Mouse (Mus musculus): ENCODE measurements around the gene Prx. TPM values are rescaled to one million over a fixed set of nuclear protein-coding genes. Genes with fewer than 3 reads are reported as not detected.
A peak's percentile ranks its signal among the peaks of the same experiment; 100 is the strongest.

Prx gene
- polyA plus RNA-seq, 1 experiment from 2014 or later, result 0.20 TPM

DNA sequence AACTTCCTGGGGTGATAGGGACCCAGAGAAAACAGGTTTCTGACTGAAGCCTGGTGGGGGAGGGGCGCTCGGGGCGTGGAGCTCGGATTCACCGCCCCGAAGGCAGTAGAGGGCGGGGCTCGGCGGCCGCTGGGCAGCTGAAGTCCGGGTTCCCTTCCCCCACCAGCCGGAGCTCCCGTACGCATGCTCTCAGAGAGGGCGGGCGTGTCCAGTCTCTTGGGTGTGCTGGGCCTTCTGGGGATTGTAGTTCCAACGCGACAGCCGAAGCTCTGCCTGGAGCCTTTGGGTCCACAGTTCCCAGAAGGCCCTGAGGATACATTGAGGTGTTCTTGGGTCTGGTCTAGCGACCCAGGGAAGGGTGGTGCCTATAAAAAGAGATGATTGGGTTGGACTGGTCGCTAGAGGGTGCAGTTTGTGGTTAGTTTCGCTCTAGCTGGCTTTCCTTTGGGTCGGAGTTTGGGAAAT, 24.6 kb upstream of the Prx start:
- peak overlapping the region; percentile 96 for H3K4me3 ChIP-seq (ENCODE audit: inconsistent target)
- peak overlapping the region; percentile 78 for H3K27ac ChIP-seq
- H3K79me2 ChIP-seq (ENCODE audit: inconsistent target), result peaks cover 24% of the 10 kb centered on the region
- peaks cover 13% of the 10 kb centered on the region for H3K36me3 ChIP-seq (ENCODE audit: inconsistent target)
- whole genome bisulfite sequencing (ENCODE audit: missing documents), result 0% methylated on average over 23 of the region's 23 CpGs

DNA sequence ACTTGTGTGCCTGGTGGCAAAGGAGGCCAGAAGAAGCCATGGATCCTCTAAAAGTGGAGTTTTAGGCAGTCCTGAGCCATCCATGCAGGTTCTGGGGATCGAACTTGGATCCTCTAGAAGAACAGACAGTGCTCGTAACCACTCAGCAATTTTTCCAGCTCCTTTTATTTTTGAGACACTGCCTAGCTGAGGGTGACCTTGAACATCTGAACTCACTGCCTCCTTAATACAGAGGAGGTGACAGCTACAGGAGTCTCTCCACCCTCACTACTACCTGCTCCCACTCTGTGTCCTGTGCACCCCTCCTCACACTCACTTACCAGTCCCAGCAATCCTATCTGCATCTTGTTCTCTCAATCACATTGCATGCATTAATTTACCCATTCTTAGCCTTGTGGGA, 23.5 kb upstream of the Prx start:
- H3K4me3 ChIP-seq (ENCODE audit: inconsistent target), result no peak overlapping the region
- WGBS (ENCODE audit: missing documents), result 100% methylated on average over 2 of the region's 2 CpGs
- H3K36me3 ChIP-seq (ENCODE audit: inconsistent target), result peaks cover 13% of the 10 kb centered on the region
- peaks cover 24% of the 10 kb centered on the region for H3K79me2 ChIP-seq (ENCODE audit: inconsistent target)
- H3K27ac ChIP-seq, result no peak overlapping the region

DNA sequence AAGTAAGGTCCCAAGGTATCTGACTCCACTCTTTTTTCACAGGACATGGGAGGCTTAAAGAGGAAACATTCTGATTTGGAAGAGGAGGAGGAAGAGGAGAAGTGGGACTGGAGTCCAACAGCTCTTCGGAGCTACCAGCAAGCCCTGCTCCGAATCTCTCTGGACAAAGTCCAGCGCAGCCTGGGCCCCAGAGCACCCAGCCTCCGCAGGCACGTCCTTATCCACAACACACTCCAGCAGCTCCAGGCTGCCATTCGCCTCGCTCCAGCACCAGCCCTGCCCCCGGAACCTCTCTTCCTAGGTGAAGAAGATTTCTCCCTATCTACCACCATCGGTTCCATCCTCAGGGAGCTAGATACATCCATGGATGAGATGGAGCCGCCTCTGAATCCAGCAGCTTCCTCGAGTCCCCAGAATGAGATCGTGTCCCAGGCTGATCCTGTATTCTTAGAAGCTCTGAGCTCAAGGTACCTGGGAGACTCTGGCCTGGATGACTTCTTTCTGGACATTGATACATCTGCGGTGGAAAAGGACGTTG, 23.0 kb upstream of the Prx start:
- H3K36me3 ChIP-seq (ENCODE audit: inconsistent target), result peaks cover 13% of the 10 kb centered on the region
- WGBS (ENCODE audit: missing documents), result 96% methylated on average over 14 of the region's 14 CpGs

DNA sequence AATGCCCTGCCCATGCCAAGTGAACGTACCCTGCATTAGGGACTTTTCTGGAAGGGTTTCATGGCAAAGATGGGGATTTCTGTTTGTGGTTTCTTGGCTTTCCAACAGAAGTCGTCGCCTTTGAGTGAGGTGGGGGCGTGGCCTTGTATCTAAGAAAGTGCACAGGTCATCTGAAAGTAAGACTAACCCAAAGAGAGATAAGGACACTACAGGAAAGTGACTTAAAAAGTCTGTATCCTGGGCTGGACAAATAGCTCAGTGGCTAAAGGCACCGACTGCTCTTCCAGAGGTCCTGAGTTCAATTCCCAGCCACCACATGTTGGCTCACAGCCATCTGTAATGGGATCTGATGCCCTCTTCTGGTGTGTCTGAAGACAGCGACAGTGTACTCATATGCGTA, 20.6 kb upstream of the Prx start:
- Histone ChIP-seq H3K27ac (no peak overlapping the region), H3K79me2 (ENCODE audit: inconsistent target) (peaks cover 24% of the 10 kb centered on the region), H3K4me3 (ENCODE audit: inconsistent target) (no peak overlapping the region), H3K36me3 (ENCODE audit: inconsistent target) (peaks cover 13% of the 10 kb centered on the region)
- 69% methylated on average over 7 of the region's 7 CpGs for WGBS (ENCODE audit: missing documents)

More for the DNA sequence above, 23.0 kb upstream of the Prx start:
- Histone ChIP-seq H3K79me2 (ENCODE audit: inconsistent target) (peaks cover 24% of the 10 kb centered on the region), H3K27ac (no peak overlapping the region), H3K4me3 (ENCODE audit: inconsistent target) (no peak overlapping the region)

DNA sequence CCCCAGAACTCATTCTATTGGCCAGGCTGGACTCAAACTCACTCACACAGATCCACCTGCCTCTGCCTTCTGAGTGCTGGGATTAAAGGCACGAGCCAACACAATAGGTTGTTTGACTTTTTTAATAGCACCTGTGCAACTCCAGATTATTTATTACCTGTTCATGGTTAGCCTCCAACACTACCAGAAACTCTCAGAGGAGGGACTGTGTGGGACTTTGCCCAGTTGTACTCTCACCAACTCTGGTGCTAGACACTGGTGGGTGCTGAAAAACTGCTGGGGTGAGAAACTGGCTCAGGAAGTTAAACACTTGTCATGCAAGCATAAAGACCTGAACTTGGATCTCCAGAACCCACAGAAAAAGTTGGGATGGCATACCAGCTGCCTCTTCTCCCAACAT, 19.4 kb upstream of the Prx start:
- peaks cover 13% of the 10 kb centered on the region for H3K36me3 ChIP-seq (ENCODE audit: inconsistent target)
- H3K27ac ChIP-seq, result no peak overlapping the region
- no peak overlapping the region for H3K4me3 ChIP-seq (ENCODE audit: inconsistent target)
- H3K79me2 ChIP-seq (ENCODE audit: inconsistent target), result peaks cover 24% of the 10 kb centered on the region
- 100% methylated on average over 1 of the region's 1 CpGs for WGBS (ENCODE audit: missing documents)

DNA sequence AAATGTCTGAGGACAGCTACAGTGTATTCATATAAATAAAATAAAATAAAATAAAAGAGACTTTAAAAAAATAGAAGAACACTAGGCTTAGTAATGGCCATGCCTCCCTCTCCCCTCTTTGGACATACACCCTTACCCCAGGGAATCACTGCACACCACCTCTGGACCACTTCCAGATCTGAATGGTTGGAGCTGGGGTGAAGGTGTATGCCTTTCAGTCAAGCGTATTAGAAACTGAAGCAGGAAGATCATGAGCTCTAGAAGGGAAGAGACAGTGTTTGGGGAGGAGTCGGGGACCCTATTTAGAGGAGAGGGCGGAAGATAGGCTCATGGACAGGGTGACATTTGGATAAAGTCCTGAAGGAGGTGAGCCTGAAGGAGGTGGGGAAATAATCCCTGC, 18.6 kb upstream of the Prx start:
- no peak overlapping the region for H3K4me3 ChIP-seq (ENCODE audit: inconsistent target)

DNA sequence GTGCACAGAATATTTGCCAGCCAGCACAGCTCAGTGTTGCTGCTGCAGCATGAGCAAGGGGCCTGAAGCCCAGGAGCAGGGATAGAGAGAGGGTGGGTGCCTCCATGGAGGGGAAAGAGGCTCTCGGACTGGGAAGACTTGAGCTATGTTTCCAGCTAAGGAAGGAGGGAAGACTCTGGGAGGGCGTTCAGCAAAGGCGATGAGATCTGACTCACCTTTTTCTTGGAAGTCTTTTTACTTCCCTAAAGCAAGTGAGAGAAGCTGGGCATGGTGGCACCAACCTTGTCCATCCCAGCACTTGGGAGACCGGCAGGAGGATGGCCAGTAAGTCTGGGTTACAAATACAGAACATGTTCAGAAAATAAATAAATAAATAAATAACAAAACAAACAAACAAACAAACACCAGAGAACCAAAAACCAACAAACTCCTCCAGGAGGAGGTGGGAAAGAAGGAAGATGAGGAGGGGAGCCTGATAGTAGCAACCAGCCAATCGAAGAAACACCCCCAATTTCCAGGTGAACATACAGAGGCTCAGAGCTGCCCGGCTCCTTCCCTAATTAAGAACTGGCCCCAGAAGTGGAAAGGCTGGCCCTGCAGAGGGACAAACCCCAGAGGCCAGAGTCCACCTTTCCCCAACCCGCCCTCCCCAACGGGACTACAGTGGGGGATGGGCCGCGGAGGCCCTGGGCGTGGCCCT, 18.0 kb upstream of the Prx start:
- H3K79me2 ChIP-seq (ENCODE audit: inconsistent target), result peaks cover 19% of the 10 kb centered on the region
- H3K4me3 ChIP-seq (ENCODE audit: inconsistent target), result peak overlapping the region; percentile 17; the same call in 1 of the 2 replicates
- H3K36me3 ChIP-seq (ENCODE audit: inconsistent target), result peaks cover 11% of the 10 kb centered on the region
- 19% methylated on average over 11 of the region's 11 CpGs for WGBS (ENCODE audit: missing documents)
- peak overlapping the region; percentile 15; the same call in 1 of the 2 replicates for H3K27ac ChIP-seq

More for the DNA sequence above, 18.6 kb upstream of the Prx start:
- 87% methylated on average over 3 of the region's 3 CpGs for WGBS (ENCODE audit: missing documents)
- no peak overlapping the region for H3K27ac ChIP-seq
- H3K36me3 ChIP-seq (ENCODE audit: inconsistent target), result peaks cover 13% of the 10 kb centered on the region
- peaks cover 22% of the 10 kb centered on the region for H3K79me2 ChIP-seq (ENCODE audit: inconsistent target)

DNA sequence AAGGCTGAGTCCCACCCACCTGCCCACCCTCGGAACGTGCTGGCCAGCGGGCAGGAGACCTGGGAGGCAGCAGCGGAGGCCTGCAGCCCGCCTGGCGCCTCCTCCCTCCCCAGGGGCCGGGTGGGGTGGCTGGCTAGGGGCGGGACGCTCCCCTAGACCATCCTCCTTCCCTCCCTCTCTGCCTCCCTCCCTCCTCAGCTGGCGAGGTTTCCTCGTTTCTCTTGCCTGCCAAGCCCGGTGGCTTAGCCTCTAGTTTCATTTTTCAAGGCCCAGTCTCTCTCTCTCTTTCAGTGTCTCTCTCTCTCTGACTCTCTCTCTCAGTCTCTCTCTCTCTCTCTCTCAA, 17.5 kb upstream of the Prx start:
- Histone ChIP-seq H3K79me2 (ENCODE audit: inconsistent target) (peaks cover 14% of the 10 kb centered on the region), H3K27ac (peak overlapping the region; percentile 72), H3K36me3 (ENCODE audit: inconsistent target) (peaks cover 5% of the 10 kb centered on the region), H3K4me3 (ENCODE audit: inconsistent target) (peak overlapping the region; percentile 19; the same call in 1 of the 2 replicates)
- WGBS (ENCODE audit: missing documents), result 0% methylated on average over 11 of the region's 12 CpGs

DNA sequence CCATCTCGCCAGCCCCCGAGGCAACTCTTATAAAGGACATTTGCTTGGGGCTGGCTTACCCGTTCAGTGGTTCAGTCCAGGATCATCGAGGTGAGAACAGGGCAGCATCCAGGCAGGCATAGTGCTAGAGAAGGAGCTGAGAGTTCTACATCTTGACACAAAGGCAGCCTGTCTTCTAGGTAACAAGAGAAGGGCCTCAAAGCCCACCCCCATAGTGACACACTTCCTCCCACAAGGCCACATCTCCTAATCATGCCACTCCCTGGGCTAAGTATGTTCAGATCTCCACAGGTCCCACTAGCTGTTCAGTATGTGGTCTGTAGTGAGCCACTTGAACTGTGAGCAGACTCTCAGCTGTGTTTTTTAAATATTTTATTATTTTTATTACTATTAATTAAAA, 15.3 kb upstream of the Prx start:
- H3K4me3 ChIP-seq (ENCODE audit: inconsistent target), result no peak overlapping the region
- H3K36me3 ChIP-seq (ENCODE audit: inconsistent target), result no peaks in the 10 kb centered on the region
- H3K79me2 ChIP-seq (ENCODE audit: inconsistent target), result peaks cover 24% of the 10 kb centered on the region
- WGBS (ENCODE audit: missing documents), result 96% methylated on average over 4 of the region's 4 CpGs
- no peak overlapping the region for H3K27ac ChIP-seq

DNA sequence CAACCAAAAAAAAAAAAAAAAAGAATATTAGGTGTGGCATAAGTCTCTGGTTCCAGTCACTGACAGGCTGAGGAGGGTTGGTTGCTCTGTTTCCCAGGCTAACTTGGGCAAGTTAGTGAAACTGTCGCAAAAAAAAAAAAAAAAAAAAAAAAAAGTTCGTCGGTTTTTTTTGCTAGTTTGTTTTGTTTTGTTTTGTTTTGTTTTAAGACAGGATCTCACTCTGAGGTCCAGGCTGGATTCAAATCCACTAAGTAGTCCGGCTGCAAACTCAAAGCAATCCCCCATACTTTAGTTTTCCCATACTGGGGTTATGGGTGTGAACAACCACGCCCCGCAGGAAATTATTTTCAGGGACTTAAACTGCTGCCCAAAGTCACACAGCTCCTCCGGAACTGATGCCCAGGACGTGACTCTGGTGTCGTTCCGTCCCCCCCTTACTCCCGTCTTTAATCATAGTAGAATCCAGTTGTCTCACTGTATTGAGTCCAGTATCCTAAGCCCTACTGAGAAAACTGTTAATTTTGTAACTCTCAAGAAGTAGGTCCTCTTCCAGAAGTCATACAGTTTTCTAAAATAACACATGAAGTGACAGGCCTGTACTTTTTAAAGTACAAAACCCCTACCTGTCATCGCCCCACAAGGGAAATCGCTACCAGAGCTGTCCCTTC, 12.9 kb upstream of the Prx start:
- H3K27ac ChIP-seq, result peak overlapping the region; percentile 80
- 0% methylated on average over 13 of the region's 13 CpGs for WGBS (ENCODE audit: missing documents)
- peak overlapping the region; percentile 47 for H3K4me3 ChIP-seq (ENCODE audit: inconsistent target)
- H3K79me2 ChIP-seq (ENCODE audit: inconsistent target), result peaks cover 39% of the 10 kb centered on the region
- peaks cover 7% of the 10 kb centered on the region; the same call in 1 of the 2 replicates for H3K36me3 ChIP-seq (ENCODE audit: inconsistent target)

DNA sequence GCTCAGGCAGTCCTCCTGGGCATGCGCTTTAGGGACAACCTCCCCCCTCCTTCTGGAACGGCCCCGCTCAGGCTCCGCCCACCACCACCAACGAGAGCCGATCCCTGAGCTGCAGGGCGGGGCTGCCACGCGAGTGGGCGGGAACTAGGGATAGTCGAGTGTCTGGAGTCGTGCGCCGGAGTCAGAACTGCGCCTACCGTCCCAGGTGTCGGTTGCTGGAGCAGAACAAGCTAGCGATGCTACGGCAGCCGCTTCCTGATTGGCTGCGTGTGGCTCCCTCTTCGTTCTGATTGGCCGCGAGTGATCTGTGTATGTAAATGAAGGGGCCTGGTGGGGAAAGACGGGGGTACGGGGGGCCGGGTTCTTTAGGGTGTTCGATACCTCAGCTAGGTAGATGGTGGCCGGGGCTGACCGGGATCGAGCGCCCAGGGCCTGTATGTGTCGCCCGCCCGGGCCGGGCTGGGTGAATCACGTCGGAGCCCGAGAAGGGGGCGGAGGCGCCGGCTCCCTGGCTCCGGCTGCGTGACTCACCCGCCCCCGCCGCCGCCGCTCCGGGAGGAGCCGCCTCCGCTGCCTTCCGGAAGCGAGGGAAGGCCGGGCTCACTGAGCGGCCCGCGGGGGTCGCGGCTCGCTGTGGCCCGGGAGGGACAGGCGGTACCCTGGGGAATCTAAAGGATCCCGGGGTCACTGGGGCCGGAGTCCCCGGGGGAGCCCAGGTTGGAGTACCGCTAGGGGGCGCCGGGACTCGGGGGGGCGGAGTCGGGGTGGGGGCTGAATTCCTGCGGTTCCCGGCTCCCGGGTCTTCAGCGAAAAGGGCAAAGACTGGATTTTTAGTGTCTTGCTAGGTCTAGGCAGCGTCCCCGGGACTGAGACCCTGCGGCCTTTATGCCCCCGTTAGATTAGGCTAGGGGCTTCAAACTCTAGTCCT, 12.1 kb upstream of the Prx start, which contains the start of gene Sertad1:
Sertad1 (plus strand) TSS at position 141 of the 928 bp plus-strand sequence.
- H3K4me3 ChIP-seq (ENCODE audit: inconsistent target), result peak within 1 kb of the TSS; percentile 80
- peaks cover 7% of the 10 kb centered on the region; the same call in 1 of the 2 replicates for H3K36me3 ChIP-seq (ENCODE audit: inconsistent target)
- H3K27ac ChIP-seq, result peak within 1 kb of the TSS; percentile 84
- H3K79me2 ChIP-seq (ENCODE audit: inconsistent target), result peaks cover 39% of the 10 kb centered on the region
- under 1% methylated on average over 63 of the region's 80 CpGs for WGBS (ENCODE audit: missing documents)

DNA sequence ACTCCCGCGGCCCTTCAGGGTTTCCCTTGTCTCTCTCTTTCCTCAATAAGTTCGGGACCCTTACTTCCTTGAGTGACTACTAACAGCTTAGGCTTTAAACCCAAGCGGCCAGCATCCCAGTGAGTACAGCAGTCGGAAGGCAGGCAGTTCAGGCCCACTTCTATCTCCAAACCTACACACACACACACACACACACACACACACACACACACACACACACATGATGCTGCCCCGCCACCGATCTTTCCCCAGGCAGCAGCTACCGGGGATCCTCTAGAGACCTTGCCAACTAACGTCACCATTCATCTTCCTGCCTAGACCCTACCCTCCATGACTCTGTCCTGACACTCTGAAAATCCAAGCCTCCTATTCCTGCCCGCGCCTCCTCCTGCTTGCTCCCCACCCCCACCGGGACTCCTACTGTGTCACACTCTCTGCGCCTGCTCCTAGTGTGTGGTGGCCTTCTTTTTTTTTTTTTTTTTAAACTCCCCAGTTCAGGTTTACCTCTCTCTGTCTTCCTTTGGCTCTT, 11.3 kb upstream of the Prx start:
- Histone ChIP-seq H3K36me3 (ENCODE audit: inconsistent target) (peaks cover 7% of the 10 kb centered on the region; the same call in 1 of the 2 replicates), H3K4me3 (ENCODE audit: inconsistent target) (peak overlapping the region; percentile 80), H3K27ac (peak overlapping the region; percentile 84), H3K79me2 (ENCODE audit: inconsistent target) (peaks cover 39% of the 10 kb centered on the region)
- WGBS (ENCODE audit: missing documents), result 4% methylated on average over 13 of the region's 13 CpGs

DNA sequence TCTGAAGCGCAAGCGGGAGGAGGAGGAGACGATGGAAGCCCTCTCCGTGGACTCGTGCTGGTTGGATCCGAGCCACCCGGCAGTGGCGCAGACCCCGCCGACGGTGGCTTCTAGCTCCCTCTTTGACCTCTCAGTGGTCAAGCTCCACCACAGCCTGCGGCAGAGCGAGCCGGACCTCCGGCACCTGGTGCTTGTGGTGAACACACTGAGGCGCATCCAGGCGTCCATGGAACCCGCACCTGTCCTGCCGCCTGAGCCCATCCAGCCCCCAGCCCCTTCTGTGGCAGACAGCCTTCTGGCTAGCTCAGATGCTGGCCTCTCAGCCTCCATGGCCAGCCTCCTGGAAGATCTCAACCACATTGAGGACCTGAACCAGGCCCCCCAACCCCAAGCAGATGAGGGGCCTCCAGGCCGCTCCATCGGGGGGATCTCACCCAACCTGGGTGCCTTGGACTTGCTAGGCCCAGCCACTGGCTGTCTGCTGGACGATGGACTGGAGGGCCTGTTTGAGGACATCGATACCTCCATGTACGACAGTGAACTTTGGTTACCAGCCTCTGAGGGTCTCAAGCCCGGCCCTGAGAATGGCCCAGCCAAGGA, 9.8 kb upstream of the Prx start:
- Histone ChIP-seq H3K4me3 (ENCODE audit: inconsistent target) (no peak overlapping the region), H3K36me3 (ENCODE audit: inconsistent target) (peaks cover 7% of the 10 kb centered on the region; the same call in 1 of the 2 replicates), H3K79me2 (ENCODE audit: inconsistent target) (peaks cover 39% of the 10 kb centered on the region), H3K27ac (peak overlapping the region; percentile 79; the same call in 1 of the 2 replicates)
- WGBS (ENCODE audit: missing documents), result 92% methylated on average over 20 of the region's 25 CpGs

Measured in macrophage (primary cell).